Mouse (Mus musculus): ENCODE data around the gene Paqr3.

Paqr3 gene

DNA sequence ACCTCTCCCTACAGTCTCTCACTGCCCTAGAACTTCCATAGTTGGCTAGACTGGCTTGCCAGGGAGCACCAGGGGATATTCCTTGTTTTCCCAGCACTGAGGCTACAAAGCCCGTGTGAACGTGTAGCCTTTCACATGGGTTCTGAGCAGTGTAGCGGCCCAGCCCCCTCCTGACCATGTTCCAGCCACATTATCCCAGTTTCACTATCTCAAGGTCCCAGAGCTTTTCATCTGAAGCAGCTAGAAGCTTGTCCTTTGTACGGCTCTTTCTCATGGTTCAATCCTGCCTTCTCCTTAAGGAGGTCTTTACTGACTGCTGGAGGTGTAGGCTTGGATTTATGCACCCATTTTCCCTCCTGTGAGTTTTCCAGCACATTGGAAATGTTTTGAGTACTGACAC lies 26.9 kb downstream of the Paqr3 start:
- no peak for DNase-seq

DNA sequence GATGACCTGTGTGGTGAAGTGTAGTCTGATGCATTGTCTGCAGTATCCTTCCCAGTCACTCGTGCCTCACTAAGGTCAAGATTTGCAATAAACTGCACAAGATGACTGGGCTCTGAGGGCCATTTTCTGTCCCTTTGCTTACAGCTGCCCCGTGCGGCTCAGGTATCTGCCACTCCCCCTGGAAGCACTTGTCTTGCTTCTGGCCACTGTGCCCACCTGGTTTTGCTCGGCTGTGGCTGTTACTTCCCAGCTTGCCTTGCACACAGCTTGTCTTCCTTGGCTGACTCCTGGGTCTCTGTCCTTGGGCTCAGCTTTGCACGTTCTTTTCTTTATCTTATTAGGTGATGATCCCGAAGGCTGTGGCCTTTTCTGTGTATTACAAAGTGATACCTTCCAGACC lies 27.7 kb downstream of the Paqr3 start:
- DNase-seq: no peak

DNA sequence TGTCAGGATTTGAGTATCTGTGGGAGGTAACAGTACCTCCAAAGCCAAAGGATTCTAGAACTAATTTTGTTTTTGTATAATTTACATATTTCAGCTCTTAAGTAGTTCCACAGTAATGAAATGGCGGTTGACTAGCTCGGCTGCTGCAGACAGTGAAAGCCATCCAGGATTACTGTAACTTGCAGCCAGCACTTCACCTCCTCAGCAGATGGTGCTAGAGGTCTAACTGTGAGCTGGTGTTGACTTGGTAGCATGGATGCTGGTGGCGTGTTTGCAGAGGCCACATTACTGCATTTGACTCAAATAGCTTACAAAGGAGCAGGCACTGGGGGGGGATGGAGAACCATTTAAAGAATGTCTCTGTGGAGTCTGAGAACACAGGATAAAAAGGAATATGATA lies 29.9 kb downstream of the Paqr3 start:
- peak; percentile 18 for DNase-seq

DNA sequence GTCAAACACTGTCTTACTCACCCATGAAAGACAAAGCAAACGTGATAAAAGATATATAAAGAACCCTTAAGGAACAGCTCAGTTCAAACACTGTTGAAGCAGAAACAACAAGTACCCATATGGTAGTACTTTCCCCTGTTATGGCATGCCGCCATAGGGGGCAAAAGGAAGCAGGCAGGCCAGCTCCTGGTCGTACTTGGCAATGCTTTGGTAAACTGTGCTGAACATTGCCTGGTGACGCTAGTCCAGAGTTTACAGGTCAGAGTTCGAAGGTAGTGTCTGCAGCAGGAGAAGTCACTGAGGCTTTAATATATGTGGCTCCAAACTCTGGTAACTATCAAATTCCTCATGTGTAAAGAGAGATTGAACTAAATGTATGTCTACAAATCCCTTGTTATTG lies 32.8 kb downstream of the Paqr3 start:
- DNase-seq: no peak

DNA sequence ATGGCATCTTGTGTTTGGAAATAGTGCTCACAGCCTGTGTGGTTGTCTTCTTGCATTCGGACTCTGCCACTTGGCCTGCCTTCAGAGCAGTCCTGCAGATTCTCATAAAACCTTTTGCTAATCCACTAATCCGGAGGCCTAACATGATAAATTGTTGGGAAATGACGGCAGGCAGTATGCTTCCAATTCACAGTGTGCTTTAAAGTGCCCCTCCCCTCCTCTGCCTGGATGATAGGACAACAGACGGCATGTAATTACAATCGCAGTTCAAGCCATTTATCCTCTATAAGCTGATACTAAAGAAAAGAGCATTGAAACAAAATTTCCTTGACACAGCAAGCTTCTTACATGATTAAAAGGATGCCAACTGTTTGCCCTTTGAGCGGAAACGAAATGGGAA lies 33.7 kb downstream of the Paqr3 start:
- DNase-seq: no peak

- DNase-seq: no peak
Observed at GRCm38 (mm10) chr5:97076167-97076566, 35.2 kb downstream of the Paqr3 start.

GRCm38 (mm10) chr5:97075476-97076151 lies 35.8 kb downstream of the Paqr3 start:
- DNase-seq: no peak

- DNase-seq: no peak
Observed at GRCm38 (mm10) chr5:97065746-97066145, 45.6 kb downstream of the Paqr3 start.

- no peak for DNase-seq
Observed at GRCm38 (mm10) chr5:97062041-97062440, 49.4 kb downstream of the Paqr3 start.

DNA sequence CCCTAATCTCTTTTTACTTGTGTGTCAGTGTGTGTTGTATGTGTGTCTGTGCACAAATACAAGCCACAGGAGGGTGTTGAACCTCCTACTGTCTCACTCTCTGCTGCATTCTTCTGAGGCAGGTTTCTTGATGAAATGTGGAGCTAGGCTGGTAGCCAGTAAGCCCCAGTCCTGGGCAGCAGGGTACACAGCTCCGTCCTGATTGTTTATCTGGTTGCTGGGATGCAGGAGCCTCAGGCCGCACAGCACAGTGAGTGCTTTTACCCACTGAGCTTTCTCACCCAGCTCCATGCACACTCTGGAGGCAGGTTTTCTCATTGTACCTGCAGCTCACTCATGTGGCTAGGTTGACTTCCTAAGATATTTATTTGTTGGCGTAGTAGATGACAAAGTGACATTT lies 50.5 kb downstream of the Paqr3 start:
- no peak for DNase-seq

DNA sequence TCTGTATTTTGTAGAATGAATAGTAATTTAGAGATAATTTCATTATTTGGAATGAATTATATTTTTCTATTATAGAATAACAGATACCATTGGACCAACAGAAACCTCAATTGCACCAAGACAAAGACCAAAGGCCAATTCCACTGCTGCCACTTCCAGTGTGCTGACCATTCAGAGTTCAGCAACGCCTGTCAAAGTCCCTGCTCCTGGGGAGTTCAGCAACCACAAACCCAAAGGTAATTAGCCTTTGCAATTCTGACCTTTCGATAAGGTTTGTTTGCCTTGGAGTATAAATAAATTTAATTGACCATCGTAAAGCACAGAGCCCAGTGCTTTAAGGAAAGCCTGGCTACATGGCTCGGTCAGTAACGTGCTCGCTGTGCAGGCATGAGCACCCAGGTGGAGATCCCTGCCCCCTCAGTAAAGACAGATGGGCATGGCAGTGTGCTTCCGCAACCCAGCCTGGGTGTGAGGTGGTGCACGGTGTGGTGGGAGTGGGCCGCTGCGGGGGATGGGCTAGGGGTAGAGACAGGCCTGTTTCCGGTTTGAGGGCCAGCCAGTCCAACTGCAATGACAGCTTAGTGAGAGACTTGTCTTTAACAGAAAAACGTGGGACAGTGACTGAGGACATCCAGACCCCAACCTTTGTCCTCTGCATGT lies 54.5 kb downstream of the Paqr3 start:
- no peak for DNase-seq

- no peak for DNase-seq
Observed at GRCm38 (mm10) chr5:97056359-97056758, 55.0 kb downstream of the Paqr3 start.

DNA sequence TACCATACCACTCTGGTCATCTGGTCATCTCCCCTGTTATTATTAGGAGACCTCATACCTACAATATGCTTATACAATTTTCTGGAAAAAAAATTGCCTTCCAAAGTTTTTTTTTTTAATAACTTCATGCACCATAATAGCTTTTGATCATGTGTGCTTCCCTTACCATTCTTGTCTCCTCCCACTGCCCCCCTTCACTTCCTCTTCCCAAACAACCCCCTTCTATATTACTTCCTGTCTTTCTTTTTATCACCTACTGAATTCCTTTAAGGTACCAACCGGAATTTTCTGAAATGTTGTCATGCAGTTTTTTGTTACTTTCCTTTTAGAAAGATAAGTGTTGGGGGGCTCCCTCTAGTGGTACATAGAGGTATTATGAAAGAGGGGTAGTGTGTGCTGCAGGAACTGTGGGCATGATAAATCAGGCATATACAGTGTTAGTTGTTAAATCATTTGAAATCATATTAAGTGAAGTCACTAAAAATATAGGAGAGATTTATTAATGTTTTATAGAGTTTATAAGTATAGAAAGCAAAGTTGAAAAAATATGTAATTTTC lies 55.8 kb downstream of the Paqr3 start:
- DNase-seq: peak; percentile 18

GRCm38 (mm10) chr5:97054801-97055200 lies 56.6 kb downstream of the Paqr3 start:
- no peak for DNase-seq

GRCm38 (mm10) chr5:97054166-97054565 lies 57.2 kb downstream of the Paqr3 start:
- no peak for DNase-seq

- no peak for DNase-seq
Observed at GRCm38 (mm10) chr5:97048905-97049304, 62.5 kb downstream of the Paqr3 start.

DNA sequence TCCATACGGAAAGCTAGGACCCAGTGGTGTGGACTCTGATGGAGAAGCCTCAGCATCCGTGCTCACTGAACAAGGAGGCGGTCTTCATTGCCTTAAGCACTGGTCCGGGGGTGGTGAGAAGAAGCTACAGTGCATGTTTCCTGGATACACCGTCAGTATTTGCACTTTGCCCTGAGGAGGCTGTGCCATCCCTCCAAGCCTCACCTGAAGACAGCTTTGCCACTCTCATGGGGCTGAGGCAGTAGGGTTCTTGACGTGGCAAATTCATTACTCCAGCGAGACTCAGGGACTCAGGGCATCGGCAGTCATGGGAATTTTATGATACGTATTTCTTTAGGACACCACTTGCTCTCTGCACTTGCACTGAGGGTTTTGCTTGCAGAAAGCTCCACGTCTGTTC lies 64.7 kb downstream of the Paqr3 start:
- no peak for DNase-seq

DNA sequence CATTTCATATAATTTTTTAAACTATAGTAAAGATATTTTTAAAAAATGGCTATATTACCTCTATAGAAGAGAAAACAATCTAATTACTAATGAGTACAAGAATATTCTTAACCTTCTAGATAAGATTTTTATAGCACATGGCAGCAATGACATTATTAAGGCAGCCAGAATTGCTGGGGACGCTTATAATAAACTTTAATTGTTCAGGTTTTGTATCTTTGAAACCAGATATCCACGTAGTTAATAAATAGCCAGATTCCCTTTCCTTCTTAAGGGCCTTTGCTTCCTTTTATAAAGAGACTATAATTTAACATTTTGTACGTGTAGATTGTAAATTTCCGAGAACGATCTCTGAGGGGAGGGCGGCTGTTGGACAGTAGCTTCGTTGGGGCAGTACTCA lies 66.1 kb downstream of the Paqr3 start:
- no peak for DNase-seq

Measured in right cerebral cortex, postnatal 14 days (tissue).